Mouse (Mus musculus): ENCODE data around the gene Nynrin. TPM values are rescaled to one million over a fixed set of nuclear protein-coding genes. Genes with fewer than 3 reads are reported as not detected.

Gene Nynrin
- 10 to 100 TPM; 39.1 to 40.9 TPM for total RNA-seq (2021)

- DNase-seq, result peak; percentile 75
- intact Hi-C loops (cut with DNase I), result no loop called here
These were observed at the start of gene Nynrin for GRCm38 (mm10) chr14:55853621-55854285. TSS of gene Nynrin (plus strand) at chr14:55854010.

- intact Hi-C loops (cut with DNase I), result no loop called here
- peak; percentile 88 for DNase-seq
These were observed 38.9 kb upstream of the Nynrin start for GRCm38 (mm10) chr14:55814885-55815284.

- intact Hi-C loops (cut with DNase I), result no loop called here
These were observed 38.5 kb upstream of the Nynrin start for GRCm38 (mm10) chr14:55815310-55815751.

GRCm38 (mm10) chr14:55819845-55820405 is 33.9 kb upstream of the Nynrin start:
- intact Hi-C loops (cut with DNase I), result loop anchor here (5.0 kb wide), 1 partner anchor 42 kb away; no protein-coding TSS in a partner anchor
- no peak for DNase-seq

More at GRCm38 (mm10) chr14:55815310-55815751, 38.5 kb upstream of the Nynrin start:
- peak; percentile 46 for DNase-seq

GRCm38 (mm10) chr14:55820576-55820975 is 33.2 kb upstream of the Nynrin start:
- intact Hi-C loops (cut with DNase I), result loop anchor here (5.0 kb wide), 1 partner anchor 42 kb away; no protein-coding TSS in a partner anchor
- DNase-seq, result no peak

- intact Hi-C loops (cut with DNase I), result loop anchor here (5.0 kb wide), 1 partner anchor 40 kb away; no protein-coding TSS in a partner anchor
- DNase-seq, result peak; percentile 84
These were observed 31.3 kb upstream of the Nynrin start for GRCm38 (mm10) chr14:55822435-55822990.

- peak; percentile 87 for DNase-seq
- intact Hi-C loops (cut with DNase I), result loop anchor here (5.0 kb wide), 1 partner anchor 39 kb away; no protein-coding TSS in a partner anchor
These were observed 30.6 kb upstream of the Nynrin start, which contains the start of gene Nfatc4 for GRCm38 (mm10) chr14:55822991-55823762. TSS of gene Nfatc4 (plus strand) at chr14:55823144.

- intact Hi-C loops (cut with DNase I), result loop anchor here (5.0 kb wide), 1 partner anchor 38 kb away; no protein-coding TSS in a partner anchor
- peak; percentile 40 for DNase-seq
These were observed 29.8 kb upstream of the Nynrin start for GRCm38 (mm10) chr14:55824001-55824480.

- DNase-seq, result peak; percentile 55
- intact Hi-C loops (cut with DNase I), result loop anchor here (5.0 kb wide), 1 partner anchor 38 kb away; no protein-coding TSS in a partner anchor
These were observed 29.2 kb upstream of the Nynrin start for GRCm38 (mm10) chr14:55824481-55825215.

GRCm38 (mm10) chr14:55825216-55826051 is 28.4 kb upstream of the Nynrin start:
- DNase-seq, result peak; percentile 81
- intact Hi-C loops (cut with DNase I), result no loop called here

- DNase-seq, result peak; percentile 16
- intact Hi-C loops (cut with DNase I), result no loop called here
These were observed 27.7 kb upstream of the Nynrin start for GRCm38 (mm10) chr14:55826142-55826541.

- peak; percentile 24 for DNase-seq
- intact Hi-C loops (cut with DNase I), result no loop called here
These were observed 27.1 kb upstream of the Nynrin start for GRCm38 (mm10) chr14:55826551-55827340.

- intact Hi-C loops (cut with DNase I), result no loop called here
- no peak for DNase-seq
These were observed 25.0 kb upstream of the Nynrin start for GRCm38 (mm10) chr14:55828716-55829263.

- DNase-seq, result no peak
- intact Hi-C loops (cut with DNase I), result no loop called here
These were observed 24.0 kb upstream of the Nynrin start for GRCm38 (mm10) chr14:55829854-55830253.

GRCm38 (mm10) chr14:55830331-55830730 is 23.5 kb upstream of the Nynrin start:
- intact Hi-C loops (cut with DNase I), result no loop called here
- DNase-seq, result no peak

- intact Hi-C loops (cut with DNase I), result no loop called here
- DNase-seq, result no peak
These were observed 20.7 kb upstream of the Nynrin start for GRCm38 (mm10) chr14:55833126-55833525.

GRCm38 (mm10) chr14:55834808-55835533 is 18.8 kb upstream of the Nynrin start:
- intact Hi-C loops (cut with DNase I), result no loop called here
- no peak for DNase-seq
